Mouse (Mus musculus) ZHBTc4 (cell line): ENCODE measurements around the gene Gtf2a1l.

Experiments used
- DNase-seq: peaks from one replicate; pipeline ENCODE4 v3.0.0-alpha.2; 2011; ENCODE audit warnings: low read depth, low spot score

Gene Gtf2a1l

GRCm38 (mm10) chr17:88668452-88668851 is at the start of gene Gtf2a1l:
TSS of gene Gtf2a1l (plus strand) at chr17:88668660.
- DNase-seq = peak; percentile 77

- DNase-seq = no peak
Observed at GRCm38 (mm10) chr17:88620935-88621334, 47.5 kb upstream of the Gtf2a1l start.

GRCm38 (mm10) chr17:88621374-88621773 is 47.1 kb upstream of the Gtf2a1l start:
- DNase-seq = no peak

DNA sequence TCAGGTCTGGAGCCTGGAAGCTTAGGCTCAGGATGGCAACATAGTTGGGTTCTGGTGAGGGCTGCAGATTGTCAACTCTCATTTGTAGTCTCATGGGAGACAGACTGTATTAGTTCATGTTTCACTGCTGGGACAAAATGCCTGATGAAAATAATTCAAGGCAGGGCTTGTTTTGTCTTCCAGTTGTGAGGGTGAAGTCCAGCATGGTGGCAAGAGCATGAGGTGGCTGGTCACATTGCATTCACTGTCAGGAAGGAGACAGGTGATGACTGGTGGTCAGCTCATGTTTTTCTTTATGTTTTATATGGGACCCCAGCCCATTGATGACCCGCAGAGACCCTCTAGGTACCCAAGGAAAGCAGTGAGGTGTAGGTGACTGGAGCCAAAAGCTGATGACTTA is 45.7 kb upstream of the Gtf2a1l start:
- DNase-seq = no peak

DNA sequence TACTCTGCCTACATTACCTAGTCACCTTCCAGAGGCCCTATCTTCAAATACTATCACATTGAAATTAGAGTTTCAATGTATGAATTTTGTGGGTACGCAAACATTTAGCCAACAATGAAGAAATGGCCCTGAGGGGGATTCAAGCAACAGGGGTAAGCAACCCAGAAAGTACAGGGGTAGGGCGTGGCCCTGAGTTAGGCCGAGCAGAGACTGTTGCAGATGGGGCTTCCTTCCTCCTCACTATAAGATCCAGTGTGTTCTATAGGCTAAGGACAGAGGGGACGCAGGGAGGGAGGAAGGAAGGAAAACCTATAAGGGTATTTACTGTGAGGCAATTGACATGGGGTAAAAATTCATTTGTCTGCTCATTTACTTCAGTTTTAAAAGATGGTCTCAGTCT is 44.1 kb upstream of the Gtf2a1l start:
- DNase-seq = no peak

- peak; percentile 31 for DNase-seq
Observed at GRCm38 (mm10) chr17:88625350-88625749, 43.1 kb upstream of the Gtf2a1l start.

DNA sequence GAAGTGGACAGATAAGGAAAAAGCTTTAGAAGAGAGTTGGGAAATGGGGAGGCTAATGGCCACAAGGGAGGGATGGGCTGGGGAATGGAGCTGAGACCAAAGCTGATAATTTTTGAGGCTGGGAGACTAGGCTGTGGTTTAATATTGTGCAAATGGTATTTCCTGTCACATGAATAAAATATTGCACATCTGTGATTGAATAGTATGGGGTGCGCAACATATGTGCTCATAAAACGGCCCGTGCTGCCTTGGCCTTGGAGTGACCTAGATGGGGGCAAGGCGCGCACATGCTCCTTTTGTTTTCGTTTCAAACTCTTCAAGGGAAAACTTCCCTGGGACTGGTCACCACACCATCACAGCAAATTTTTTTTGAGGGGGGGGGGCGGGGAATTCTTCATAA is 42.5 kb upstream of the Gtf2a1l start:
- no peak for DNase-seq

DNA sequence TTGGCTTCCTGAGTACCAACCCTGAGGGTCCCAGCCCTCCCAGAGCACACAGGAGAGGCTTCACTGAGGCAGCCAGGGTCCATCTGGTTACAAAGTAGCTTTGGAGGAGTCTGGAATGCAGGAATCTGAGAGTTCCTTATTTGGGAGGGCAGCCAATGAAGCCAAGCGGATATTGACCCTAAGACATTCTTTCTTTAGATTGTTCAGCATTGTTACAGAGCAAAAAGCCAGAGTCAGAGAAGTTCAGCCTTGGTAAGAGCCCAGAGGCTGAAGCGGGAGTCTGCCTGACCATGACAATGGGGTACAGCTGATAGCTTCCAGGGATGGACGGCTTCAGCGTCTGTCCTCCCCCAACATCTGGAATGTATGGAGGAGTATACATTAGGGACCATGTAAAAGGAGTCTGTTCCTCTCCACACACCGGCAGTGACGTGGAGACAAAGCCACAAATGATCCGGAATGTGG is 42.1 kb upstream of the Gtf2a1l start:
- DNase-seq = peak; percentile 64

GRCm38 (mm10) chr17:88627150-88627549 is 41.3 kb upstream of the Gtf2a1l start:
- peak; percentile 73 for DNase-seq

GRCm38 (mm10) chr17:88628676-88629380 is 39.6 kb upstream of the Gtf2a1l start:
- no peak for DNase-seq

- no peak for DNase-seq
Observed at GRCm38 (mm10) chr17:88629381-88629759, 39.1 kb upstream of the Gtf2a1l start.

GRCm38 (mm10) chr17:88629931-88630553 is 38.4 kb upstream of the Gtf2a1l start:
- peak; percentile 53 for DNase-seq

GRCm38 (mm10) chr17:88630554-88630948 is 37.9 kb upstream of the Gtf2a1l start:
- DNase-seq = no peak

DNA sequence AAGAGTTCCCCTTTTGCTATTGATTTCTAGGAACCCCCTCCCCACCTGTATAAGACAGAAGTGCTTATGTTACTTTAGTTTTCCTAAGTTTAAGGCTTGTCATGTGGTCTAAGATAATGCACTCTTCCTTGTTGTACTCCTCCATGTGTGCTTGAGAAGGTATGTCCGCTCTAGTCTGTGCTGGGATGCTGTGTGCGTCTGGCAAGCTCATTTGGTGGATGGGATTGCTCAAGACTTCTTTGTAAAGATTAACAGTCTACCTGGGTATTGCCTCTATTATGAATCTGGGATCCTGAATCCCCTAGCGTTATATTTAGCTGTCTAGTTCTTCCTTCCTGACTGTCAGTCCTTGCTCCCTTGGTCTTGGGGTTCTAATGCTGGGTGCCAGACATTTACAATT is 35.8 kb upstream of the Gtf2a1l start:
- no peak for DNase-seq

- DNase-seq = no peak
Observed at GRCm38 (mm10) chr17:88636076-88636475, 32.4 kb upstream of the Gtf2a1l start.

- peak; percentile 29 for DNase-seq
Observed at GRCm38 (mm10) chr17:88636587-88636986, 31.9 kb upstream of the Gtf2a1l start.

DNA sequence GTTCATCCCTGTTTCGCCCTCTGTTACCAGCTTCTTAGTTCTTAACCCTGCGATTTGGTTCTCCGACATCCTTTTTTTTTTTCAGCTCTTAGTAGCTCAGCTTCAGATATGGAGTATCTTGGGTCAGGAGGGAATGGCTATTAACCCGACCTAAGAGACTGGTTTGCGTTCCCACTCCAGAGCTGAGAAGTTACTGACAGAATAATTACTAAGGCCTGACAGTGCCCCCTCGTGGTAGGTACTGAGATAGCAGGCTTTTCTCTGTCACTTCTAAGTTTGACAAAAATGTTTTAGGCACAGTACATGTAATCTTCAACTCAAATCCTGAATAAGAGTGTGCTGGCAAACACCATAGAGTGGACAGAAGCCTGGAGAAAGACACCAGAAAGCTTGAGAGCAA is 27.4 kb upstream of the Gtf2a1l start:
- peak; percentile 82 for DNase-seq

GRCm38 (mm10) chr17:88641836-88642235 is 26.6 kb upstream of the Gtf2a1l start:
- no peak for DNase-seq

GRCm38 (mm10) chr17:88644876-88645275 is 23.6 kb upstream of the Gtf2a1l start:
- no peak for DNase-seq

- no peak for DNase-seq
Observed at GRCm38 (mm10) chr17:88645299-88645698, 23.2 kb upstream of the Gtf2a1l start.

DNA sequence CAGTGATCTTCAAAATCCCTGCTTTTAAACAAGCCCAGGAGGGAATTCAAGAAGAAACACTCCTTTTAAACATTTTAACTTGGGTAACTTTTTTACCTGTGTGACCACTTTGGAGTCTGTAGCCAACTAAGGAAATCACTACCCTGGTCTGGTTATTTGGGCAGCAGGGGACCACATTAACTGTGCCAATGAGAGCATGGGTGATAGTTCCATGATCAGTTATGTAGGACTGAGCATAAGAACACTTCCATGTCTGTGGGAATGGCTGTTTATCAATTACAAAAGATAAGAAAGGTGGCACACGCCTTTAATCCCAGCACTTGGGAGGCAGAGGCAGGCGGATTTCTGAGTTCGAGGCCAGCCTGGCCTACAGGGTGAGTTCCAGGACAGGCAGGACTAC is 21.3 kb upstream of the Gtf2a1l start:
- no peak for DNase-seq

GRCm38 (mm10) chr17:88652010-88652409 is 16.4 kb upstream of the Gtf2a1l start:
- DNase-seq = peak; percentile 64

DNA sequence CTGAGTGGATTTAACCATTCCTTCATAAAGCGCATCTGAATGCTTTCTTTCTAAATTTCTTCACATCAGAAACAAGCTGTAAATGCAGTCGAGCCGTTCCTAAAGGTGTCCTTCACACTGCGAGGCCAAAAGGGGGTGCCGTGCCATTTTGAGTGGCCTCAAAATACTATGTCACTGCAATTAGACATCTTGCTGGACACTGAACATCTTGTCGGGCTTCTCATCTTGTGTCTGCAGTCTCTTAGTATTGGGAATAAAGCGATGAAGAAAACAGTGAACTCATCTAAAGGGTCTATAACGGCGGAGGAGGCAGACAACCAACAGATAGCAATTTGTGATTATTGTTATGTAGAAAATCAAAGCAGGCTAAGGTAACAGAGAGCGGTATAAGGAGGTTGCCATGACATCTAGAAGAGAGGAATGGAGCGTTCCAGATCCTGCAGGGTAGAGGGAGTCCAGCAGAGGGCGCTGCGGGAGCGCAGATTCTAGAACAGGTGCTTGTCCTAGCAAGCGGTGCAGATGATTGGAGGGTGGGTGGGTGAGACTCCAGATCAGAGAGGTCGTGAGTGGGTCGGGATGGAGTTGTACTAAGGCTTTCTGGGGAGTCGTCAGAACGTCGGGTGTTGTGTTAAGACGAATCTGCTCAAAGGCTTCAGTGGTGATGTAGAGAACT is 15.6 kb upstream of the Gtf2a1l start:
- DNase-seq = peak; percentile 89
